Comparison of ENCODE assay signal across 12 mouse cellular contexts in genomic region chr13:97245157-97245556, GRCm38 (mm10). TPM values are rescaled to one million over a fixed set of nuclear protein-coding genes. Genes with fewer than 3 reads are reported as not detected.
DNase-seq lines count a peak whose midpoint lies in the region; ATAC-seq and TF ChIP-seq lines count a peak whose summit lies in the region.
"Had no signal": no experiment of that assay in that cellular context is flagged by ENCODE, and none has a peak within 500 bp of the region (broad histone marks: within the 10 kb centered on the region; RNA-seq: fewer than 3 reads in every experiment).

No protein-coding gene starts in this region.

- H3K9ac ChIP-seq in kidney, postnatal 0 days (ENCODE audit: low read depth, low read length) = no peak overlapping the region
- no peak overlapping the region for H3K9ac ChIP-seq in embryonic facial prominence, embryonic 13.5 days
- H3K9ac ChIP-seq in hindbrain, embryonic 12.5 days = no peak overlapping the region
- H3K9ac ChIP-seq: heart, embryonic 15.5 days had no signal

- 0 out of 2 replicates have a peak, but pooled peaks cover 16% of the 10 kb centered on the region for H3K36me3 ChIP-seq in kidney, postnatal 0 days (ENCODE audit: insufficient read depth, low read length)
- H3K36me3 ChIP-seq in embryonic facial prominence, embryonic 13.5 days = peaks cover 50% of the 10 kb centered on the region
- peaks cover 41% of the 10 kb centered on the region for H3K36me3 ChIP-seq in hindbrain, embryonic 12.5 days
- H3K36me3 ChIP-seq in myocyte (ENCODE audit: control insufficient read depth, insufficient read depth) = peaks cover 38% of the 10 kb centered on the region

- no peak for TF ChIP-seq POLR2A in myocyte (IDR thresholded peaks at IDR 0.05; ENCODE audit: insufficient read length, low read depth)

- no peak for ATAC-seq in kidney, postnatal 0 days (replicated peaks; ENCODE audit: low FRiP score, low read depth)
- ATAC-seq in embryonic facial prominence, embryonic 13.5 days (ENCODE audit: insufficient number of reproducible peaks, insufficient read depth, low FRiP score, low TSS enrichment, low read depth) = no peak
- ATAC-seq in hindbrain, embryonic 12.5 days (ENCODE audit: low FRiP score) = no peak
- ATAC-seq in monocyte, adult 5-6 weeks (replicated peaks; ENCODE audit: insufficient number of reproducible peaks, low FRiP score, low TSS enrichment, poor library complexity, severe bottlenecking) = no peak
- no peak for ATAC-seq in frontal cortex, adult (ENCODE audit: low TSS enrichment)
- ATAC-seq: CD4-positive, CD25-positive, alpha-beta regulatory T cell, adult 4 months had no signal

- peaks cover 31% of the 10 kb centered on the region; the same call in 1 of the 2 replicates for H3K4me1 ChIP-seq in kidney, postnatal 0 days (replicated peaks; ENCODE audit: insufficient read depth, low read length)
- H3K4me1 ChIP-seq in embryonic facial prominence, embryonic 13.5 days = peaks cover 75% of the 10 kb centered on the region
- H3K4me1 ChIP-seq in hindbrain, embryonic 12.5 days = peaks cover 79% of the 10 kb centered on the region

- 81% methylated on average over 12 of the region's 12 CpGs for WGBS in kidney, postnatal 0 days
- WGBS in embryonic facial prominence, embryonic 13.5 days = 86% methylated on average over 12 of the region's 12 CpGs
- 81% methylated on average over 12 of the region's 12 CpGs for WGBS in hindbrain, embryonic 12.5 days

- H3K4me3 ChIP-seq in kidney, postnatal 0 days (replicated peaks; ENCODE audit: low read depth, low read length) = no peak overlapping the region
- no peak overlapping the region for H3K4me3 ChIP-seq in embryonic facial prominence, embryonic 13.5 days
- peak overlapping the region; percentile 85 for H3K4me3 ChIP-seq in hindbrain, embryonic 12.5 days
- no peak overlapping the region for H3K4me3 ChIP-seq in myocyte

- peak overlapping the region; percentile 75; the same call in 1 of the 2 replicates for H3K4me2 ChIP-seq in kidney, postnatal 0 days (ENCODE audit: low read length)
- peak overlapping the region; percentile 91; the same call in 1 of the 2 replicates for H3K4me2 ChIP-seq in embryonic facial prominence, embryonic 13.5 days
- peak overlapping the region; percentile 78 for H3K4me2 ChIP-seq in hindbrain, embryonic 12.5 days (replicated peaks)
- H3K4me2 ChIP-seq in myocyte (ENCODE audit: low read depth) = peak overlapping the region; percentile 74

- H3K27me3 ChIP-seq in kidney, postnatal 0 days (ENCODE audit: insufficient read depth, low read length) = no peaks in the 10 kb centered on the region
- no peaks in the 10 kb centered on the region for H3K27me3 ChIP-seq in embryonic facial prominence, embryonic 13.5 days
- no peaks in the 10 kb centered on the region for H3K27me3 ChIP-seq in hindbrain, embryonic 12.5 days
- no peaks in the 10 kb centered on the region for H3K27me3 ChIP-seq in myocyte (ENCODE audit: control insufficient read depth, insufficient read depth, insufficient read length)
- H3K27me3 ChIP-seq: heart, embryonic 15.5 days had no signal

- no peak for DNase-seq in kidney, postnatal 0 days (ENCODE audit: low spot score)
- no peak for DNase-seq in kidney, adult 11 months
- DNase-seq in thymus, postnatal 36 days = no peak
- DNase-seq: kidney, adult 8-10 months; retina, postnatal 1 day had no signal

- no peak overlapping the region for H3K27ac ChIP-seq in kidney, postnatal 0 days
- H3K27ac ChIP-seq in embryonic facial prominence, embryonic 13.5 days = no peak overlapping the region
- H3K27ac ChIP-seq in hindbrain, embryonic 12.5 days = no peak overlapping the region
- H3K27ac ChIP-seq: heart, embryonic 15.5 days had no signal

- no peaks in the 10 kb centered on the region for H3K9me3 ChIP-seq in kidney, postnatal 0 days (replicated peaks; ENCODE audit: low read length)
- H3K9me3 ChIP-seq in embryonic facial prominence, embryonic 13.5 days = no peaks in the 10 kb centered on the region
- H3K9me3 ChIP-seq in hindbrain, embryonic 12.5 days (replicated peaks) = no peaks in the 10 kb centered on the region
- H3K9me3 ChIP-seq: heart, embryonic 15.5 days had no signal

- TF ChIP-seq CTCF in kidney, postnatal 0 days (IDR thresholded peaks at IDR 0.05; ENCODE audit: low read depth) = no peak

- H3K79me2 ChIP-seq in myocyte (ENCODE audit: control insufficient read depth, insufficient read depth) = peaks cover 77% of the 10 kb centered on the region

- H3ac ChIP-seq in myocyte (ENCODE audit: control insufficient read depth, insufficient read length) = no peak overlapping the region

TF ChIP-seq in myocyte, 11 proteins besides CTCF, POLR2A, EP300 and RAD21:
- TF ChIP-seq CEBPB (IDR thresholded peaks at IDR 0.05; ENCODE audit: insufficient read depth, poor library complexity, severe bottlenecking) = no peak
- no peak for TF ChIP-seq TCF12 (IDR thresholded peaks at IDR 0.05; ENCODE audit: insufficient read depth, poor library complexity, severe bottlenecking)
- no peak for TF ChIP-seq USF1 (IDR thresholded peaks at IDR 0.05; ENCODE audit: low read depth)
- TF ChIP-seq TCF3 (IDR thresholded peaks at IDR 0.05; ENCODE audit: insufficient read length, low read depth) = no peak
- no peak for TF ChIP-seq POLR2AphosphoS2 (IDR thresholded peaks at IDR 0.05; ENCODE audit: insufficient read length, low read depth)
- no peak for TF ChIP-seq E2F4 (IDR thresholded peaks at IDR 0.05; ENCODE audit: insufficient read depth)
- no peak for TF ChIP-seq MYOD1 (IDR thresholded peaks at IDR 0.05; ENCODE audit: control insufficient read depth in 1 of 3, insufficient read length in 2 of 3, low read depth in 2 of 3)
- no peak for TF ChIP-seq MAX (IDR thresholded peaks at IDR 0.05; ENCODE audit: low read depth)
- TF ChIP-seq SRF (IDR thresholded peaks at IDR 0.05; ENCODE audit: control insufficient read depth, insufficient read length, low read depth) = no peak
- TF ChIP-seq REST (IDR thresholded peaks at IDR 0.05; ENCODE audit: insufficient read depth, insufficient read length) = no peak
- TF ChIP-seq MYOG (IDR thresholded peaks at IDR 0.05; ENCODE audit: control insufficient read depth in 1 of 3, insufficient read depth in 1 of 3, insufficient read length in 2 of 3, low read depth in 2 of 3) = no peak
TF ChIP-seq in myocyte: peak in this region for 0.

RNA-seq across cellular contexts. Expression of gene Enc1, which starts 4.3 kb away (rescaled TPM):
- 8.1 and 9.2 TPM in 2 replicates for polyA plus RNA-seq in kidney, postnatal 0 days (2015; fragmentation: Nextera tagmentation; extraction: Ambion mirVana)
- polyA plus RNA-seq in embryonic facial prominence, embryonic 13.5 days (2015; fragmentation: Nextera tagmentation; extraction: Ambion mirVana) = 7.0 and 9.4 TPM in 2 replicates
- polyA plus RNA-seq in hindbrain, embryonic 12.5 days (2016; fragmentation: Nextera tagmentation; extraction: Ambion mirVana) = 28.8 and 29.1 TPM in 2 replicates
- 21.1 TPM for polyA plus RNA-seq in myocyte (2012; fragmentation: generic; extraction: Trizol)
- 4.6 to 13.6 TPM (median 6.6 TPM) in 3 replicates for total RNA-seq in monocyte, adult 5-6 weeks (2017)

RNA-seq across cellular contexts. Expression of gene Hexb, which starts 47.0 kb away (rescaled TPM):
- 59.0 and 63.1 TPM in 2 replicates for polyA plus RNA-seq in kidney, postnatal 0 days (2015; fragmentation: Nextera tagmentation; extraction: Ambion mirVana)
- 26.8 and 33.4 TPM in 2 replicates for polyA plus RNA-seq in embryonic facial prominence, embryonic 13.5 days (2015; fragmentation: Nextera tagmentation; extraction: Ambion mirVana)
- 25.8 and 29.3 TPM in 2 replicates for polyA plus RNA-seq in hindbrain, embryonic 12.5 days (2016; fragmentation: Nextera tagmentation; extraction: Ambion mirVana)
- 30.9 TPM for polyA plus RNA-seq in myocyte (2012; fragmentation: generic; extraction: Trizol)
- 72.1 to 103 TPM (median 100 TPM) in 3 replicates for total RNA-seq in monocyte, adult 5-6 weeks (2017)
